Mouse (Mus musculus): Measurements from ENCODE around the gene Arhgap4. TPM values are rescaled to one million over a fixed set of nuclear protein-coding genes. Genes with fewer than 3 reads are reported as not detected.

Arhgap4 gene
- total RNA-seq (2023): 313 TPM

DNA sequence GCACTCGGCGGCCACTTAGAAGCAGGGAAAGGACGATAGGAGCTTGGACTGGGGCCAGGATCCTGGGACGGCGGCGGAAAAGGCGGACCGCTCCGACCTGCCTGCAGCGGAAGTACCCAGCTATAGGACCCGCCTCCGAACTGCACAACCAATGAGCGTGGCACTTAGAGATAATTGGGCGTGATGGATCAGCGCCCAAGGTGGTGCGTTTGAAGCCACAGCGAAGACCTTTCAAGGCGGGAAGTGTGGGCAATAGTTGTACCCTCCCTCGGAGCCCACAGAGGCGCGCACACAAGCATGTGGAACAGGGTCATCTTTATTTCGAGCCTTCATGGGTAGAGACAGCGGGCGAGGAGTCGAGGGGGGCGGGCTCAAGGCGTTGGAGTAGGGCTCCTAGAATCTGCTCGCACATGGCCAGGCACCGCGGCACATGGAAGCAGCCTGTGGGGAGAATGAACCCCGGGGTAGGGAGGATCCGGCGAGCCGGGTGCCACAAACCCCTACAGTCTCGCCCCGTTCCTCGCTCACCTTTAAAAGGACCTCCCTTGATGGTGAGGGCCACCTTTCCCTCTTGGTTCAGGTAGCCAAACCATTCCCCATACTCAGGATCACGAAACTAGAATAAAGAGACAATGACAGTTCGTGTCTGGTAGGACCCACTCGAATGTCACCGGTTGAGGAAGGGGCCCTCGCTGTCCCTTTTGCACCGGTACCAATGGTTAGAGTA is at the start of gene Arhgap4, which contains the start of gene Naa10:
TSS of gene Arhgap4 (minus strand) at position 48 of the 727 bp plus-strand sequence.
TSS of gene Naa10 (minus strand) at position 122 of the 727 bp plus-strand sequence.

DNA sequence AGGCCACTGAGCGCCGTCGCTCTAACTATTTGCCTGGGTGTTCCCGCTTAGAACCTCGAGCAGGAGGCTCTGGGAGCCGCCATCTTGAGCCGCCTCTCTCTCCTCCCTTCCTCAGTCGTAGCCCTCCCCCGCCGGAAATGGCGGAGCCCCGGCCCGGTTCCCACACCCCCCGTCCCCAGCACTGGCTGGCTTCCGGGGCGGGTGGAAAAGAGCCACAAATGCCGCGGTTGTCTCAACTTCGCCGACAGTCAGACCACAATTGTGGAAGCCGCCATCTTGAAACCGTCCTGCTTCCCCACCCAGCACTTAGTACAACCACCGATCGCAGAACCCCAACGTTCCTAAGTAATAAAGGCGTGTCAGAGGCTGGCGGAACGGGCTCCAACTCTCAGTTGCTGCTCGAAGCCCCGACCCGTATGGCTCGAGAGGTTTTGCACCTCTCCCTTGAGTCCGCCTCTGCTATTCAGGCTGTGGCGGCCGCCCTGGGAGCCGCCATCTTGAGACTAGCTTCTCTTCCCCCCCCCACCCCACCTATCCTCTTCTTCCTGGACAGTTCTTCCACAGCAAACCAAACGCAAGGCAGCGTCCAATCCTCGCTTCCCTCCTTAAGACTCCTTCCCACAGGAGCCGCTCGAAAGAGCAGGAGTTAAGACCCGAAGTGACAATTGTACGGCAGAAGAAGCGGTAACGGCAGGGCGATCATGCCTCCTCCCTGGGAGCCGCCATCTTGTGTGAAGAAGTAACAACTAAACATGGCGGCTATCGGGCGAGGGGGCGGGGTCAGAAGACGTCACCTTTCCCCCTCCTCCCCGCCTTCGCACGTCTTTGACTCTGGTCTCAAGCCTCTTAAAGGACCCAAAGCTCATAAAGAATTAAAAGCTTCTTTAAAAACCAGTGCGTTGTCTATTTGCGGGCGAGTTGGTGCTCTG is 44.8 kb upstream of the Arhgap4 start, which contains the start of gene Hcfc1:
TSS of gene Hcfc1 (minus strand) at position 110 of the 929 bp plus-strand sequence.

DNA sequence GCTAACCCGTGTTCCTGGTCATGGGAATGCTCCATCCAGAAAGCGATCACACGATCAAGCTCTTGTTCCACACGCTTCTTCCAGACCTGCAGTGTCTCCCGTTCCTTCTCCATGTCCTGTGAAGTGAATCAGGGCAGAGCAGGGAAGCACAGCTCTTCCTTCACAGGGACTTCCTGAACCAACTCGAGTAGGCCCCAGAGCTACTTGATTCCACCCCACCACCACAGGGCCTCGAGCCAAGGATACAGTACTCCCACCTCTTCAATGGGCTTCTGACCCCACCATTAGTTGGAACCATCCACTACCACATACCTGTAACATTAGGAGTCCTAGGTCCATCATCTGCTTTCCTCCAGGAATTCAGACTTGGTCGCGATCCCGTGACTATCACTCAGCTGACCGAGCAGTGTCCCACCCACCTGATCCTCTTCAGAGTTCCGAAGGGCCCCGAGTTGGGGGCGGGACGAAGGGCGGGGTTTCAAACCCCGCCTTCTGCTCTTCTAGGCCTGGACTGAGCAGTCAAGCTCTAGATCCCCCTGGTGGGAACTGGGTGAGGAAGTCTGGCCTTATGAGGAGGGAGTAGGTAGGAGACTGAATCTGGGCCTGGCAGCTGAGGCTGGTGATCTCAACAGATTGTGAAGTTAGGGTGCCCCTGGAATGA is 8.9 kb upstream of the Arhgap4 start, which contains the start of gene Renbp:
TSS of gene Renbp (minus strand) at position 449 of the 661 bp plus-strand sequence.

DNA sequence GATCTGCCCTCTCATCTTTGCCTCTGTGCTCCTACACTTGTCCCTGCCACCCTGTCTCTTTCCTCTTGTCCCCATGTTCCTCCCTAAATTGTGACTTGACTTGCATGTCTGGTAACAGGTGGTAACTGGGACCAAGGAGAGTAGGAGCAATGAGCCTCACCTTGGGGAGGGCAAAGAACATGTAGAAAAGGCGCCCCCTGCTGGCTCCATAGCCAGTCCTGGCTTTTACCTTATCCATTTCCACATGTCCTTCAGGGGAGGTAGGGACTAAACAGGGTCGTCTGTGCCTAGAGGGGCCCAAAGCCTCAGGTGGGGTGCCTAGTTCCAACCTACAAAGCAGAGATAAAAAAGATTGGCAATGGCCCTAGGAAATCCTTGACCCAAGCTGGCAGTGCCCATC is 26.0 kb downstream of the Arhgap4 start, which contains the start of gene L1cam:
TSS of gene L1cam (minus strand) at position 387 of the 400 bp plus-strand sequence.

DNA sequence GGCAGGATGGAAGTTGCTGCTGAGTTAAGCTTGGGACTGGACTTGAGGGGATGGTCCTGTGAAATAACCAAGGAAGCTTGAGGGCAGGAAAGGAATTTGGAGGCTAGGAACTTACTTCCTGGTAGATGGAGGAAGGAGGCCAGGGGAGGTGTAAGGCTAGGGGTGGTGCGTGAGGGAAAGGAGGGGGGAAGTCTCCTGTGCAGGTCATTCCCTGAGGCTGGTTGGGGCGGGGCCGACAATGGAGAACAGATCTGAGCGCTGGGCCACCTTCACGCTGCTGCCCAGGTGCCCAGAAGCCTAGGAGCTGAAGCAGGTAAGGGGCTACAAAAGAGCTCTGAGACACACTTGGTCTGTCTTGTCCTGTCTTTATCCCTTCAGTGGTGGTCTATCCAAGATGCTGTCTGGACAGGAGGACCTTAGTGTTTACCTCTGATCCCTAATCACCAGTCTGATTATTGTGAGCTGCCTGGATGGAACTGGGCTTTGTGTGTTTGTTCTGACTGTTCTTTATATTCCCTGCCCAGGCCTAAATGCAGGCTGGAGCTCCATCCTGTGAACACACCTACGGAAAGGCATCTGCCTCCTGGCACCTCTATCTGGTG is 30.0 kb downstream of the Arhgap4 start, which contains the start of gene Avpr2:
TSS of gene Avpr2 (plus strand) at position 552 of the 602 bp plus-strand sequence.

Other genes starting within 250 kb of the Arhgap4 start
- 0.58 TPM for gene Slc6a8, start 248.7 kb downstream of the Arhgap4 start, total RNA-seq (2023)
- 111 TPM for gene Bcap31, start 205.7 kb downstream of the Arhgap4 start, total RNA-seq (2023)
- gene Abcd1, start 205.3 kb downstream of the Arhgap4 start, total RNA-seq (2023): 32.7 TPM
- not detected for gene Plxnb3, start 164.8 kb downstream of the Arhgap4 start, total RNA-seq (2023)
- 9.7 TPM for gene Srpk3, start 147.5 kb downstream of the Arhgap4 start, total RNA-seq (2023)
- gene Idh3g, start 135.0 kb downstream of the Arhgap4 start, total RNA-seq (2023): 124 TPM
- 116 TPM for gene Ssr4, start 134.8 kb downstream of the Arhgap4 start, total RNA-seq (2023)
- gene Pdzd4, start 96.9 kb downstream of the Arhgap4 start, total RNA-seq (2023): 1.2 TPM
- not detected for gene Avpr2, start 29.8 kb downstream of the Arhgap4 start, total RNA-seq (2023)
- gene L1cam, start 25.8 kb downstream of the Arhgap4 start, total RNA-seq (2023): 21.3 TPM
- 69.4 TPM for gene Naa10, start 74 bp upstream of the Arhgap4 start, total RNA-seq (2023)
- 3.4 TPM for gene Renbp, start 9.0 kb upstream of the Arhgap4 start, total RNA-seq (2023)
- 93.0 TPM for gene Hcfc1, start 44.5 kb upstream of the Arhgap4 start, total RNA-seq (2023)
- 127 TPM for gene Irak1, start 102.0 kb upstream of the Arhgap4 start, total RNA-seq (2023)
- not detected for gene Opn1mw, start 205.6 kb upstream of the Arhgap4 start, total RNA-seq (2023)
- gene Mecp2, start 213.5 kb upstream of the Arhgap4 start, total RNA-seq (2023): 47.1 TPM
- gene Tex28, start 246.0 kb upstream of the Arhgap4 start, total RNA-seq (2023): not detected